Mouse (Mus musculus) spleen, adult 18-20 months (tissue): ENCODE measurements around the gene Atg14.
A peak's percentile ranks its signal among the peaks of the same experiment; 100 is the strongest.
"Not testable (repeated sequence)": the region's sequence is repeated elsewhere in the genome, so short reads cannot be mapped to it uniquely, and the experiment has no call there.

ENCODE experiments used
- DNase-seq, 2 experiments: peaks; one replicate each; pipeline ENCODE4 v3.0.0; 2022; ENCODE audit warnings: mixed read lengths in 2 of 2

Gene Atg14

GRCm38 (mm10) chr14:47541325-47541948, 29.0 kb downstream of the Atg14 start:
- no peak for DNase-seq

GRCm38 (mm10) chr14:47535096-47535495, 35.4 kb downstream of the Atg14 start:
- DNase-seq = no peak

DNA sequence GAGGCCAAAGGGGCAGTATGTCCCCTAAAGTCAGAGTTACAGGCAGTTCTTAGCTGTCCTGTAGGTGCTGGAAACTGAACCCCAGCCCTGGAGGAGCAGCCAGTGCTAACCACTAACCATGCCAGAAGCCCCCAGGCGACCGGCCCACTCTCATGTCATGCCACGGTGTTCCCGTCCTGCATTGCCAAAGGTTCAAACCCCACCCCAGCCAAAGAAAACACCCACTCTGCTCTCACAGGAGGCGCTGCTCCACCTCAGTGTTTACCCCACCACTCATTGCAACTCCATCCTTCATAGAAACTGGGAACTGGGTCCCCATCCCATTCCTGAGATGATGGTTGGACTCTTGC, 36.3 kb downstream of the Atg14 start:
- DNase-seq = no peak

DNA sequence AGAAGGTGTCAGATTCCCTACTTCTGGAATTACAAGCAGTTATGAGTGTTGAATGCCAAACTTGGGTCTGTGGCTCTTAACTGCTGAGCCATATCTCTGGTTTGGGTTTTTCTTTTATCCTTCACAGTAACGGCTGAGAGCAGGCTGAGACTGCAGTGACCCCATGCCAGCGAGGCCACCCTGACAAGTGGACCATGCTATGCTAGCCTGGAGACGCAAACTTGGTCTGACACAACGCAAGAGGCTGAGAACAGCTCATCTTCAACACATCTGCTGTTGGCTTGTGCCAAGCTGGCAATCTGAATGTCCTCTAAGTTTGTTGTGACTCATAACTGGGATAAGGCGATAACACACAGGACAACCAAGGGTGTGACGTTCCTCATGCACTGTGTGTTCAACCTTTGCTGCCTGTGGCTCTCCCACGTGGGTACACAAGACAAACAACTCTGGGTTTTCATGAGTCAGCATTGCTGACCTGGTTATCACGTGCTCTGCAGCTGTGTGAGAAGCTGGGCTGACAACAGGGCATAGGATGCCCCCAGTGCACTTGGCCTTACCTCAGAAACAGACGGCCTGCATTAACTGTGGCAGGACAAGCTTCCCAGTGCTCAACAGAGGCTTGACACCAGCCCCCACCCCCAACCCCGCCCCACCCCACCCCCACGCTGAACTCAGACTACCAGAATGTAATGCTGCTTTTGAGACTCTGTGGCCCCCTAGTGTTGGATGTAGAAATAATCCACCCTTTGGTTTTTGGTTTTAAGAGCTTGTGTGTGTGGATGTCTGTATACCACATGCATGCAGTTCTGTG, 36.9 kb downstream of the Atg14 start:
- no peak for DNase-seq

DNA sequence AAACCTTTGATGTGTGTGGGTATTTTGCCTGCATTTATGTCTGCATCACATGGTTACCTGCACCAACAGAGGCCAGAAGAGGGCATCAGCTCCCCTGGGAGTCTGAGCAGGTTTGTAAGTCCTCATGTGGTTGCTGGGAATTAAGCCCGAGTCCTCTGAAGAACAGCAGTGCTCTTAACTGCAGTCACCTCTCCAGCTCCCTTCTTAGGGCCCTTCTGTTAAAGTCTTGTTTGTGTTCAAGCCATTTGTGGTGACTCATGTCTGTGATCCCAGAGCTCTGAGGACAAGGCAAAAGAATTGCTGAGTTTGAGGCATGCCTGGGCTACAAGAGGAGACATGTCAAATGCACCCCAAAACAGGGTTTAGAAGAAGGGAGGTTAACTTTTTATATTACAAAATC, 38.0 kb downstream of the Atg14 start:
- DNase-seq = no peak

- DNase-seq = not testable (repeated sequence)
Observed at GRCm38 (mm10) chr14:47529592-47529991, 40.9 kb downstream of the Atg14 start.

DNA sequence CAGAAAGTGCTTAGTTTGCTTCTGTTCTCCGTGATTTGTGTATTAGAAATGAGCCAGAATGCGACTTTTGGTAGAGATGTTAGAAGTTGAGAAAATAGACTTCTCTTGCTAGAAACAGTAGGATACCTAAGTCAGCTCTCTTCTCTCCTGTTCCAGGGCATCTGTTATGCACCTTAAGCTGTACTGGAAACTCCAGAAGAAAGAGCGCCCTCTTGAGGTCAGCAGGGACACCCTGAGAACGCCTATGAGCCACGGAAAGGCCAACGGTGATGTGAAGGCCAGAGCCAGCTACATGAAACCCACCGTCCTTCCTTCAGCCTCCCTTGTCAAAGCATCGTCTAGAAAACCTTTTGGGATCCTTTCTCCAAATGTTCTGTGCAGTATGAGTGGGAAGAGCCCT, 41.4 kb downstream of the Atg14 start:
- DNase-seq = peak in 1 of 2 experiments; percentile 37

DNA sequence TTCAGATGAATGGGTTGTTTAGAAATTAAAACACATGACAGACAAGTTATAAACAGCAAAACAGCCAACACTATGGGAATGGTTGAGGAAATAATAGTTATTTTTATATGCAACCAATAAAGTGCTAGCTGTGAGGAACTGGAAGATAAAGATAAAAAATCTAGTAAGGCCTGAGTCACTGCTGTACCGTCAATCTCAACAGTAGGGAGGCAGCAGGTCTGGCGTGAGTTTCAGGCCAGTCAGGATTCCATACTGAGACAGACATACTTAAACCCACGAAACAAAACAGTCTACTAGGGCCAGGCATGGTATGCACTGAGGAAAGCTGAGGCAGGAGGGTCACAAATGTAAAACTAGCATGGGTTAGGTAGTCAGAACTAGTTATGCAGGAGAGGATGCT, 42.2 kb downstream of the Atg14 start:
- DNase-seq = no peak

GRCm38 (mm10) chr14:47527833-47528232, 42.6 kb downstream of the Atg14 start:
- DNase-seq = no peak

DNA sequence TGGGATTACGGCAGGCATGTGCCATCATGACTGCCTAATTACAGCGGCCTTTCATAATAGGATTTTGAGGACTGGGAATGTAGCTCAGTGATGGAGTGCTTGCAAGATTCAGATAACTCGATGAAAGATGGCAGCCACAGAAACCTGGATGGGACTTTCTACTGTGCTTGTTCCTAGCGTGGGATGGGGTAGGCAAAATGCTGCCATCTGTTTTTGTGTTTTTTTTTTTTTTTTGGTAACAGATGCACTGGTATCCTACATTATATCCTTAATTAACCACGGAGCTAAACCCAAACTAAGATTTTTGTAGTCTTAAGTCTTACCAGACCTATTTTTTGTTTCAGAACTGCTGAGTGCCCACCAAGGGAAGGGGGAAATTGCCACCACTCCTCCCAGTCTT, 44.6 kb downstream of the Atg14 start:
- DNase-seq = no peak

GRCm38 (mm10) chr14:47525374-47525773, 45.1 kb downstream of the Atg14 start:
- DNase-seq = no peak

- DNase-seq = no peak
Observed at GRCm38 (mm10) chr14:47522301-47522700, 48.1 kb downstream of the Atg14 start.

DNA sequence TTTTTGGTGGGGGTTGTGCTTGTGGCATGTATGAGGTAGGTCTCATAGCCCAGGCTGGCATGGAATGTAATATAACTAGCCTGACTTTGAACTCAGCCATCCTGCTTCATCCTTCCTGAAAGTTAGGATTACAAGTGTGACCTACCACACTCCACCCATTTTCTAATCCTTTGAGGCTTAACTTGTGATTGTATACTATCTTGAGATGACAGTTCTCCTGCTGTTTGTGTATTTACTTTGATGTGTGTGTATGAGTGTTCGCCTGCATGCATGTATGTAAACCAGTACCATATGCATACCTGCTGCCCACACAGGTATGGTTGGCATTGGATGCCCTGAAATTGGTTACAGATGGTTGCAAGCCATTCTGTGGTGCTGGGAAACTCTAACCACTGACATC, 48.8 kb downstream of the Atg14 start:
- DNase-seq = no peak

GRCm38 (mm10) chr14:47520751-47521449, 49.5 kb downstream of the Atg14 start:
- DNase-seq = no peak

- DNase-seq = no peak
Observed at GRCm38 (mm10) chr14:47518619-47519018, 51.8 kb downstream of the Atg14 start.

GRCm38 (mm10) chr14:47516755-47517154, 53.7 kb downstream of the Atg14 start:
- DNase-seq = no peak

DNA sequence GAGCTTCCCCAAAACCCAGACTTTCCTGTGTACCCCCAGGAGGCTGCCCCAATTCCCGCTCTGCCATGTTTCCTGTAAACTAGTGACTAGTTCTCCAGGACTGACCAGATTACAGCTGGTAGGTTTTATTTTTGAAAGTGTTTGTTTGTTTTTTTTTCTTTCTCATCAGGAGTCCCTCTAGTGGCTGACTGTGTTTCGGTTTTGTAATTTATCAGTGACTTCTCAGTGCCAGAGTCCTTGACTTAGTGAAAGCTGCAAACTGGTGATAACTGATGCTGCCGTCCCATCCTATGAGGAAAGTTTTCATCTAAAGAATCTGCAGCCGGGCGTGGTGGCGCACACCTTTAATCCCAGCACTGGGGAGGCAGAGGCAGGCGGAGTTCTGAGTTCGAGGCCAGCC, 54.8 kb downstream of the Atg14 start:
- no peak for DNase-seq

GRCm38 (mm10) chr14:47514816-47515453, 55.5 kb downstream of the Atg14 start:
- no peak for DNase-seq

DNA sequence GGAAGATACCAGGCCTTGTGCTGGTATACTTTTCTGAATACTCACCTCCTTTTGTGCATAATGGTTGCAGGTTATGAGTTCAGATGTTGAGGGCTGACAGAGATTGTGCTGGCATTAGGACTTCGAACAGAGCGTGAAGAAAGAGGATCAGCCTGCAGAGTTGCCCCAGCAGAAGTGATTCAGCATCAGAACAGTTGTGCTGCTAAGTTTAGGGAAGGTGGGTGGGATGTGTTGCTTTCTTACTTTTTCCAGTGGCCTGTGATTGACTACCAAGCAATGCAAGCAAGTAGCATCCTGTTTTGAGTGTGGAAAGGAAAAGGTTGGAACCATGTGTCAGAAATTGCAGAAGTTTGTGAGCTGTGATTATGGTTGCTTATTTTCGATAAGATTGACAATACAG, 56.8 kb downstream of the Atg14 start:
- no peak for DNase-seq

DNA sequence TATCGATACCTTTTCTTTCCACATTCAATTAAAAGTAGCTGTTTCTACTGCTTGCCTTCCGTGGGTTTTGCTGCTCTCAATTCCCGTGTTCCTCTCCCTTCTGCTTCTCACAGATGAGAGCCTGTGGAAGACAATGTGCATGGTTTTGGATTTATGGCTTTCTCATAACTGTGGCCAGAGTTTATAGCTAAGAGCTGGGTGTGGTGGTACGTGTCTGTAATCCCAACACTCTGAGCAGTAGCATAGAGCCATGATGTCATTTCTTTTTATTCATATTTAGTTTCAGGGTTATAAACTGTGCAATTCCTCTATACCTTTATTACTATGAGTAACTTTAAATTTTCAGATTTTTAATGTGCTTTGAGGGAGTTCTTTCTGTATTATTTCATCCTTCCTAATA, 60.2 kb downstream of the Atg14 start:
- no peak for DNase-seq

GRCm38 (mm10) chr14:47508035-47508434, 62.4 kb downstream of the Atg14 start:
- DNase-seq = no peak

GRCm38 (mm10) chr14:47506676-47507075, 63.8 kb downstream of the Atg14 start:
- DNase-seq = no peak

DNA sequence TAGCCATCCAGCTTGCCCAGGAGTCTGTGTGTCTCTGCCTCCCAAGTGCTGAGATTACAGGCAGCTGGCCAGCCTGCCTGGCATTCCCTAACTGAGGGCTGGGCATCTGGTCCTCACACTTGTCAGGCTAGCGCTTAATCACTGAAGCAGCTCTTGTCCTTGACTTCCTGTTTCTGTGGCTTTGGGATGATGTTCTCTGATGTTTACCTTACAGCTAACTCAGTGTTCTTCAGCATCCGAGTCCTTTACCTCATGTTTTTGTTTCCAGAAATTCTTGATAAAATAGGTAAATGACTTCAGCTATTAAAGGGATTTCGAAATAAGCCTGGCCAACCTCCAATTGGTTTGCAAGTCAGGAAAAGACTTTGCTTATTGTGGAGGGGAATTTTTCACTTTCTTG, 66.4 kb downstream of the Atg14 start:
- DNase-seq = no peak

GRCm38 (mm10) chr14:47498632-47499031, 71.8 kb downstream of the Atg14 start:
- DNase-seq = no peak
